Mouse (Mus musculus): ENCODE data around the gene Myof. TPM values are rescaled to one million over a fixed set of nuclear protein-coding genes. Genes with fewer than 3 reads are reported as not detected.
A peak's percentile ranks its signal among the peaks of the same experiment; 100 is the strongest.

Gene Myof
- polyA plus RNA-seq, 1 experiment from 2014 or later, result 24.6 TPM

DNA sequence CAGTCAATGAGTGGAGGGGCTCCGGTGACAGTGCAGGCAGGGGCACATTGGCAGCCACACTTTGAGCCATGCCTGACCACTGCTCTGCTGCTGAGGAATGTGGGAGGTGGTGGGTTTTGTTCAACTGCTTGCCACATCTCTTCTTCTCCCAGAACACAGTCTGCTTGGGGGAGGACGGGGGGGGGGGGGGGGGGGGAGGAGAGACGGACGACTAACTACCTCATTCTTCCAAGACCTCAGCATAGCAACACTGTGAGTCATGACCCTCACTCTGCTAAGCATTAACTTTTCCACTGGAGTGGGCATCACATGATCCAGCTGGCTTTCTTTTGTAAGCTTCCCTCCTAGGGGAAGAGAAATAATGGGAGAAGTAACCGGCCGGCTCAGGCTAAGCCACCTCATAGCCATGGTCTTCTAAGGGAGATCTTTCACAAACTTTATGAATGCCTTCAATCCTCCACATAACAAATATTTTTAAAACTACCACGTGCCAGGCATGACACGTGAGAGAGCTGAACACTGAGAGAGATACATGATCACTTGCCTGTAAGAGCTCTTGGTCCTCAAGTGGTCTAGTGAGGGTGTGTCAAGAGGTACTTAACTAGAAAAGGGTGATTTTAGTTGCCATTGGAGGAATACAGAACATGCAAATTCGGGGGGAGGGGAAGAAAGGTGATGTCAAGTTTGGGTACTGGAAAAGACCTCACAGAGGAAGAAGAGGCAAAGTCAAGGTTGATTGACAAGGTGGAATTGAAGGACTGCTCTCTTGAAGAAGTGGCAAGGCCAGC lies 17.9 kb downstream of the Myof start:
- Histone ChIP-seq H3K27ac (replicated peaks; ENCODE audit: low read depth, low read length) (no peak overlapping the region), H3K36me3 (ENCODE audit: control insufficient read depth, insufficient read depth, low read length) (no peaks in the 10 kb centered on the region), H3K4me3 (ENCODE audit: low read depth, low read length) (no peak overlapping the region), H3K27me3 (replicated peaks; ENCODE audit: control insufficient read depth, insufficient read depth, low read length) (no peaks in the 10 kb centered on the region), H3K4me2 (ENCODE audit: low read depth, low read length) (no peak overlapping the region), H3K9ac (ENCODE audit: low read depth, low read length) (no peak overlapping the region), H3K9me3 (ENCODE audit: control insufficient read depth, low read length) (no peaks in the 10 kb centered on the region), H3K4me1 (ENCODE audit: control insufficient read depth, insufficient read depth, low read length) (peaks cover 11% of the 10 kb centered on the region)
- 51% methylated on average over 8 of the region's 9 CpGs for WGBS
- peak; percentile 65; the same call in 1 of the 2 replicates for ATAC-seq (ENCODE audit: low read depth)
- peak; percentile 60 for DNase-seq (ENCODE audit: low spot score)

DNA sequence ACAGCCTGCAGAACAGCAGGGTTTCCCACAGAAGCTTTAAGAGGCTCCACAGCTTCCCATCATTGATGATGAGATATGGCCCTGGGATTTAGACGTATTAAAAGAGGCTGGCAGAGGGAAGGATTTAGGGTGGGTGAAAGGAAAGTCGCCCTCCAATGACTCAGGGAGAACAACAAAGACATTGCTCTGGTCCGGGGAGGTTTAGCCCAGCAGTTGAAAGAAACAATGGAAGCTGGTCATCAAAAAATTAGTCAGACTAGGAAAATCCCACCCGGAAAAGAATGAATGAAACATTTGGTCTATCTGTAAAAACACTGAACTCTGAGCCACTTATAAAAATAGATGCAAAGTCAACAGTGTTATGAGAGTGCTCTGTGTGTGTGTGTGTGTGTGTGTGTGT lies 19.8 kb downstream of the Myof start:
- DNase-seq (ENCODE audit: low spot score) (no peak), ATAC-seq (ENCODE audit: low read depth) (no peak)
- H3K4me1 ChIP-seq (ENCODE audit: control insufficient read depth, insufficient read depth, low read length), result peaks cover 8% of the 10 kb centered on the region
- no peak overlapping the region for H3K9ac ChIP-seq (ENCODE audit: low read depth, low read length)
- no peak overlapping the region for H3K4me3 ChIP-seq (ENCODE audit: low read depth, low read length)
- H3K27me3 ChIP-seq (replicated peaks; ENCODE audit: control insufficient read depth, insufficient read depth, low read length), result no peaks in the 10 kb centered on the region
- no peak overlapping the region for H3K27ac ChIP-seq (replicated peaks; ENCODE audit: low read depth, low read length)
- H3K9me3 ChIP-seq (ENCODE audit: control insufficient read depth, low read length), result no peaks in the 10 kb centered on the region
- H3K4me2 ChIP-seq (ENCODE audit: low read depth, low read length), result no peak overlapping the region
- 74% methylated on average over 4 of the region's 4 CpGs for WGBS
- no peaks in the 10 kb centered on the region for H3K36me3 ChIP-seq (ENCODE audit: control insufficient read depth, insufficient read depth, low read length)

DNA sequence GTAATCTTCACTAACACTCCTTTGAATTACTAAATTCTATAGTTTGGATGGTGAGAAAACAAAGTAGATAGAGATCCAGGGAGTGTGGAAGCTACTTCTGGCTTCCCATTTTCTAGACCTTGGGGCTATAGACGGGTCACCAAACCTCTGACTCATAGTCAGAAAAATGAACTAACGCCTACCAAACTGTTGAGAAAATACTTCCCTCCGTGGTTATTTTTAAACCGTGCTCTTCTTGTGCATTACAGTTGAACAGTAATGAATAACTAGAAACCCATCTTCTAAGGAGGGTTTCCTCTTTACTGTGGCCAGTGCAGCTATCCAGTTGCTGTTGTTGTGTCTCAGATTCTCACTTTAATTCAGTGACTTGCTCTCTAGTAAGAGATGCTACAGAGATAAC lies 20.7 kb downstream of the Myof start:
- Histone ChIP-seq H3K36me3 (ENCODE audit: control insufficient read depth, insufficient read depth, low read length) (no peaks in the 10 kb centered on the region), H3K9me3 (ENCODE audit: control insufficient read depth, low read length) (no peaks in the 10 kb centered on the region), H3K4me3 (ENCODE audit: low read depth, low read length) (no peak overlapping the region), H3K27me3 (replicated peaks; ENCODE audit: control insufficient read depth, insufficient read depth, low read length) (no peaks in the 10 kb centered on the region), H3K4me1 (ENCODE audit: control insufficient read depth, insufficient read depth, low read length) (peaks cover 8% of the 10 kb centered on the region), H3K27ac (replicated peaks; ENCODE audit: low read depth, low read length) (no peak overlapping the region), H3K9ac (ENCODE audit: low read depth, low read length) (no peak overlapping the region), H3K4me2 (ENCODE audit: low read depth, low read length) (no peak overlapping the region)
- WGBS, result 74% methylated on average over 4 of the region's 4 CpGs
- DNase-seq (ENCODE audit: low spot score) (no peak), ATAC-seq (ENCODE audit: low read depth) (no peak)

DNA sequence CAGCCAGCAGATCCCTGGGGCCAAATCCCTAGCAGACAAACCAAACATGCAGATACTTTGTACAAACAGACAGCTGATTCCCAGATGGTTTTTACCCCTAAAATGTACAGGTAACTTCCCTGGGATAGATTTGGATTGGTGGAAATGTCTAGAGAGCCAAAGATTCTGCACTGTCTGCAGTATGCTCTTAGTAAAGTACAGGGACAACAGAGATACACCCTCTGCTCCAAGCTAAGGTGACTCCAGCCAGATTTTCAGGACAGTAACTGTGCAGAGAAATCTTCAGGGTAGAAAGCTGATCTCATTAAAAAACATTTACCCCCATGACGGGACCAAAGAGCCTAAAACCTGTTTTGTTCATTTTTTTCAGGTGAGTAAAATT lies 27.5 kb downstream of the Myof start:
- no peak overlapping the region for H3K4me3 ChIP-seq (ENCODE audit: low read depth, low read length)
- no peaks in the 10 kb centered on the region for H3K36me3 ChIP-seq (ENCODE audit: control insufficient read depth, insufficient read depth, low read length)
- WGBS, result 49% methylated on average over 1 of the region's 1 CpGs
- H3K27ac ChIP-seq (replicated peaks; ENCODE audit: low read depth, low read length), result peak overlapping the region; percentile 24
- DNase-seq (ENCODE audit: low spot score), result no peak
- H3K9me3 ChIP-seq (ENCODE audit: control insufficient read depth, low read length), result no peaks in the 10 kb centered on the region
- H3K4me1 ChIP-seq (ENCODE audit: control insufficient read depth, insufficient read depth, low read length), result peaks cover 4% of the 10 kb centered on the region; the same call in 1 of the 2 replicates
- peak; percentile 56; the same call in 1 of the 2 replicates for ATAC-seq (ENCODE audit: low read depth)
- H3K4me2 ChIP-seq (ENCODE audit: low read depth, low read length), result no peak overlapping the region
- no peak overlapping the region for H3K9ac ChIP-seq (ENCODE audit: low read depth, low read length)
- H3K27me3 ChIP-seq (replicated peaks; ENCODE audit: control insufficient read depth, insufficient read depth, low read length), result no peaks in the 10 kb centered on the region

DNA sequence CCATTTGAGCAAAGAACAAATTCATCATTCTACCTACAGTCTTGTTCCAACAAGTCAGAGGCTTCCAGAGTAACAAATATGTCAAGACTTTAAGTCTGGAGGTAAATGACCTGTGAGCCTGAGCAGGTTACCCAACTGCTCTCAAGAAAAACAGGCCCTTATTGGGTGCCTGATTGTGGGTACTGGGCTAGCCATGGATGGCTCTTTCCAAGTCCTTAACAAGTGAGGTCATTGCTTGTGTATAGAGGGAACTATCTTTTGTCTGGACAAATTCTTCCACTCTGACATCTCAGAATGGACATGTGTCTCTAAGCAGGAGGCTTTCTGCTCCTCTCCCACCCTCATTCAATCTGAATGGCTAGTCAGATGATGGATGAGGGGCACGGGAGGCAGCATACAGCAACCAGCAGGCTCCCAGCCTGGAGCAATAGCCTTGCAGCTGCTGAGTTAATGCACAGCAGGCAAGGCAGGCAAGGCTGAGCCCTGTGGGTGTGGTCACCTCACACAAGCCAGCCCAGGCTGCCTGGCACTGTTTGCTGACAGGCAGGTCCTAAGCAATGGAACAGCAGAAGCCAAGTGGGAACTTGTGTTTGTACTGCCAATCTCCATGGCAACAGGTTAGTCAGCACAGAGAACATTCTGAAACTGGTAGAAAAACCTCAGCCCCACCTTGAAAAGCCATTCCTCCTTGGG lies 28.1 kb downstream of the Myof start:
- Histone ChIP-seq H3K36me3 (ENCODE audit: control insufficient read depth, insufficient read depth, low read length) (no peaks in the 10 kb centered on the region), H3K4me3 (ENCODE audit: low read depth, low read length) (no peak overlapping the region), H3K27me3 (replicated peaks; ENCODE audit: control insufficient read depth, insufficient read depth, low read length) (no peaks in the 10 kb centered on the region), H3K4me2 (ENCODE audit: low read depth, low read length) (no peak overlapping the region), H3K27ac (replicated peaks; ENCODE audit: low read depth, low read length) (peak overlapping the region; percentile 24; the same call in 1 of the 2 replicates), H3K9me3 (ENCODE audit: control insufficient read depth, low read length) (no peaks in the 10 kb centered on the region), H3K4me1 (ENCODE audit: control insufficient read depth, insufficient read depth, low read length) (peaks cover 4% of the 10 kb centered on the region; the same call in 1 of the 2 replicates), H3K9ac (ENCODE audit: low read depth, low read length) (no peak overlapping the region)
- DNase-seq (ENCODE audit: low spot score), result peak; percentile 95
- ATAC-seq (ENCODE audit: low read depth), result peak; percentile 95
- 6% methylated on average over 1 of the region's 1 CpGs for WGBS

DNA sequence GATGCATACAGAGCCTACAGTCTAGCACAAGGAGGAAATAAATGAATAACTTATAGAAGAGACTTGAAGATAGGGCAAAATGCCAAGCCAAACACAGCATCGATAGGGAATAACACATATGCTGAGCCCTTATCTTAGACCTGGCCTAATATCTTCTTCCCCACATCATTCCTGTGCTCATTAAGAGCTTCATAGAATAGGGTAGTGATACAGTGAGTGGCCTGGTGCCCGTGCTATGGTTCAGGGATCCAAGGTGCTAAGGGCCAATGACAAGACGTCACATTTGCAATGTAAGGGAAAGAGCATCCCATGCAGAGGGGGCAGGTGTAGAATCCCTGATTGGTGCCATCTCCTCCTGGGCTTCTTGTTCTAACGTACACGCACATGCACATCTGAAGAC lies 28.9 kb downstream of the Myof start:
- no peak overlapping the region for H3K27ac ChIP-seq (replicated peaks; ENCODE audit: low read depth, low read length)

DNA sequence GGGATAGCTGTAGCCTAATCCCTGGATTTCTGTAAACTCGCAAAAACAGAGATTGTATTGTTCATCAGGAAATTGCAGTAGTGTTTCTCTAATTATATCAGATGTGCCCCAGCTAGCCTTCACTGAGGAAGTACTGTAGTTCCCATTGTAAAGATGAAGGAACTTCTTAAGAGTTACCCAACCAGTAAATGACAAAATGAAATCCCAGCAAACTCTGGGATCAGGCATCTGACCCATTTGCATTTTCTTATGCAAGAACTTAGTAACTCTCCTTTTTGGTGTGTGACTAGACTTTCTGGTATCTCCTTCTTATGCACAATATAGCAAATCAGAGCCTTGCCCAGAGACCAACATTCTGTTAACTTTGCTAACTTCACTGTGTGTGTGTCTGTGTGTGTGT lies 32.0 kb downstream of the Myof start:
- DNase-seq (ENCODE audit: low spot score) (no peak), ATAC-seq (ENCODE audit: low read depth) (no peak)
- H3K9ac ChIP-seq (ENCODE audit: low read depth, low read length), result no peak overlapping the region
- H3K4me2 ChIP-seq (ENCODE audit: low read depth, low read length), result no peak overlapping the region
- WGBS, result 53% methylated on average over 1 of the region's 1 CpGs
- peaks cover 3% of the 10 kb centered on the region; the same call in 1 of the 2 replicates for H3K9me3 ChIP-seq (ENCODE audit: control insufficient read depth, low read length)
- no peak overlapping the region for H3K4me3 ChIP-seq (ENCODE audit: low read depth, low read length)
- H3K4me1 ChIP-seq (ENCODE audit: control insufficient read depth, insufficient read depth, low read length), result peaks cover 4% of the 10 kb centered on the region; the same call in 1 of the 2 replicates
- no peaks in the 10 kb centered on the region for H3K36me3 ChIP-seq (ENCODE audit: control insufficient read depth, insufficient read depth, low read length)
- no peak overlapping the region for H3K27ac ChIP-seq (replicated peaks; ENCODE audit: low read depth, low read length)
- H3K27me3 ChIP-seq (replicated peaks; ENCODE audit: control insufficient read depth, insufficient read depth, low read length), result no peaks in the 10 kb centered on the region

More for the DNA sequence above, 28.9 kb downstream of the Myof start:
- Histone ChIP-seq H3K4me3 (ENCODE audit: low read depth, low read length) (no peak overlapping the region), H3K9me3 (ENCODE audit: control insufficient read depth, low read length) (no peaks in the 10 kb centered on the region), H3K36me3 (ENCODE audit: control insufficient read depth, insufficient read depth, low read length) (no peaks in the 10 kb centered on the region), H3K4me2 (ENCODE audit: low read depth, low read length) (no peak overlapping the region), H3K4me1 (ENCODE audit: control insufficient read depth, insufficient read depth, low read length) (peaks cover 4% of the 10 kb centered on the region; the same call in 1 of the 2 replicates), H3K9ac (ENCODE audit: low read depth, low read length) (no peak overlapping the region), H3K27me3 (replicated peaks; ENCODE audit: control insufficient read depth, insufficient read depth, low read length) (no peaks in the 10 kb centered on the region)
- DNase-seq (ENCODE audit: low spot score) (no peak), ATAC-seq (ENCODE audit: low read depth) (no peak)
- WGBS, result 89% methylated on average over 5 of the region's 5 CpGs

DNA sequence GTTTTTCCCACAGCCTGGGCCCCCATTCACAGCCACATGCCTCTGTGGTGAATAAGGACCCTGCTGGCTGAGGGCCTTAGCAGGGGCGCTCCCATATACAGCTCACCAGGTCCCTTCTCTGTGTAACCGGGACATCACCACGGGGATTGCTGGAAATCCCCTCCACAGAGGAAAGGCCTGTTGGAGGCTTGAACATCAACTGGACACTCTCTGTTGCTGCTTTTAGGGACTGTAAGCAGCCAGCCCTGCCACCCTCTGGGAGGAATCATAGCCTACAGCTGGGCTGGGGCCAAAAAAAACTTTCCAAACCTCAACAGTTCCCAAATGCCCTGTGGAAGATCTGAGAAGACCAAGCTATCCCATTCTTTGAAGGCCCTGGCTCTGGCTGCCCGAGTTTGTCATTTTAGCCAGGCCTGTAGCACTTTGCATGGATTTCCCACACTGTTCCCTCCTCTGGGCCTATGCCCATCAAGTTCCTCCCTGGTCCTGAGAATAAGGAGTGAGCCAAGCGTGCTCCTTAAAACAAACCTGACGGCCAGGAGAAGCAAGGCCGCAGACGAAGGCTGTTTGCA lies 38.5 kb downstream of the Myof start:
- no peaks in the 10 kb centered on the region for H3K27me3 ChIP-seq (replicated peaks; ENCODE audit: control insufficient read depth, insufficient read depth, low read length)
- peaks cover 3% of the 10 kb centered on the region; the same call in 1 of the 2 replicates for H3K9me3 ChIP-seq (ENCODE audit: control insufficient read depth, low read length)
- H3K4me2 ChIP-seq (ENCODE audit: low read depth, low read length), result no peak overlapping the region
- H3K27ac ChIP-seq (replicated peaks; ENCODE audit: low read depth, low read length), result peak overlapping the region; percentile 61
- H3K36me3 ChIP-seq (ENCODE audit: control insufficient read depth, insufficient read depth, low read length), result no peaks in the 10 kb centered on the region
- H3K9ac ChIP-seq (ENCODE audit: low read depth, low read length), result no peak overlapping the region
- peak; percentile 44 for DNase-seq (ENCODE audit: low spot score)
- peak; percentile 53; the same call in 1 of the 2 replicates for ATAC-seq (ENCODE audit: low read depth)
- no peak overlapping the region for H3K4me3 ChIP-seq (ENCODE audit: low read depth, low read length)
- peaks cover 6% of the 10 kb centered on the region; the same call in 1 of the 2 replicates for H3K4me1 ChIP-seq (ENCODE audit: control insufficient read depth, insufficient read depth, low read length)
- 82% methylated on average over 8 of the region's 8 CpGs for WGBS

Measured in embryonic facial prominence, embryonic 14.5 days (tissue).